Mouse (Mus musculus) erythroblast, embryonic 14.5 days (primary cell): Measurements from ENCODE around the gene Sdc3. TPM values are rescaled to one million over a fixed set of nuclear protein-coding genes. Genes with fewer than 3 reads are reported as not detected.

Source experiments
- H3K27me3 ChIP-seq: 2 replicates; pipeline ENCODE4 v1.6.1; 2012; ENCODE audit warnings: inconsistent platforms; ENCODE audit not compliant: control insufficient read depth
- H3K36me3 ChIP-seq: 2 replicates; pipeline ENCODE4 v1.6.1; 2012; ENCODE audit warnings: mild to moderate bottlenecking, inconsistent platforms; ENCODE audit not compliant: control insufficient read depth
- H3K4me1 ChIP-seq: 2 replicates; pipeline ENCODE4 v1.6.1; 2012; ENCODE audit warnings: inconsistent platforms; ENCODE audit not compliant: control insufficient read depth
- H3K4me3 ChIP-seq: replicated peaks from 2 replicates; pipeline ENCODE3; 2012; ENCODE audit warnings: moderate library complexity, mild to moderate bottlenecking, inconsistent platforms
- H3K9me3 ChIP-seq: 2 replicates; pipeline ENCODE4 v1.6.1; 2012; ENCODE audit warnings: low read length, inconsistent platforms, mixed read lengths; ENCODE audit not compliant: control insufficient read depth
- GATA1 ChIP-seq: IDR thresholded peaks from 2 replicates; pipeline ENCODE4 v1.6.1; 2012; ENCODE audit warnings: low read length, inconsistent platforms, mixed read lengths
- TAL1 ChIP-seq: IDR thresholded peaks from 3 replicates; pipeline ENCODE4 v1.6.1; 2012; ENCODE audit warnings: low read length, inconsistent platforms, mixed read lengths
- polyA plus RNA-seq: library from polyadenylated mRNA; stranded (reverse); fragments of >175 nt; gene quantifications from 2 replicates; pipeline ENCODE4 v1.2.3, GENCODE M21; 2012

Gene Sdc3
- polyA plus RNA-seq, 1 experiment: 1.0 TPM

GRCm38 (mm10) chr4:130835550-130835949, 43.2 kb downstream of the Sdc3 start:
- TF ChIP-seq GATA1: no peak
- no peak for TF ChIP-seq TAL1
- Histone ChIP-seq H3K36me3 (no peaks in the 10 kb centered on the region), H3K27me3 (0 out of 2 replicates have a peak, but pooled peaks cover 2% of the 10 kb centered on the region), H3K4me3 (no peak overlapping the region), H3K4me1 (no peaks in the 10 kb centered on the region), H3K9me3 (no peaks in the 10 kb centered on the region)

GRCm38 (mm10) chr4:130836281-130837061, 44.1 kb downstream of the Sdc3 start:
- no peak overlapping the region for H3K4me3 ChIP-seq
- no peak for TF ChIP-seq GATA1
- TF ChIP-seq TAL1: no peak
- no peaks in the 10 kb centered on the region for H3K9me3 ChIP-seq
- H3K4me1 ChIP-seq: no peaks in the 10 kb centered on the region
- H3K36me3 ChIP-seq: no peaks in the 10 kb centered on the region
- H3K27me3 ChIP-seq: 0 out of 2 replicates have a peak, but pooled peaks cover 2% of the 10 kb centered on the region

DNA sequence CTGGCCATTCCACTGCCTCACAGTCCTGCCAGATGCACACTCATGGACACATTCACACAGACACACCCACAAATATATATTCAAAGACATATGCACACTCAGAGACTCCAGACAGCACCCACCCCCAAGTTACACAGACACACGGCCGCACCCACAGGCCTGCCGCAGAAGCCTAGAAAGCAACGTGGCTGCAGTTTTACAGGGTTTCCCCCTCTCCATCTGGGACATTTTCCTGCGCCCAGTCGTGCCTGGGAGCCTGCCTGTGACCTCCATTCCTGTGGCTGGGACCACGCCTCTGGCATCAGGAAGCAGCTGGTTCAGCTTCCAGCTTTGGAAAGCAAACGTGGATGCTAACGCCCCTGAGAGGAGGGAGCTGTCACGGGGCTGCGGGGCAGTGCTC, 46.2 kb downstream of the Sdc3 start:
- H3K4me1 ChIP-seq: no peaks in the 10 kb centered on the region
- H3K9me3 ChIP-seq: no peaks in the 10 kb centered on the region
- TF ChIP-seq TAL1: no peak
- TF ChIP-seq GATA1: no peak
- no peaks in the 10 kb centered on the region for H3K36me3 ChIP-seq
- H3K4me3 ChIP-seq: no peak overlapping the region
- 0 out of 2 replicates have a peak, but pooled peaks cover 2% of the 10 kb centered on the region for H3K27me3 ChIP-seq

GRCm38 (mm10) chr4:130841107-130841840, 48.9 kb downstream of the Sdc3 start:
- no peaks in the 10 kb centered on the region for H3K4me1 ChIP-seq
- H3K27me3 ChIP-seq: no peaks in the 10 kb centered on the region
- no peak for TF ChIP-seq GATA1
- TF ChIP-seq TAL1: no peak
- H3K4me3 ChIP-seq: no peak overlapping the region
- H3K9me3 ChIP-seq: no peaks in the 10 kb centered on the region
- H3K36me3 ChIP-seq: no peaks in the 10 kb centered on the region

DNA sequence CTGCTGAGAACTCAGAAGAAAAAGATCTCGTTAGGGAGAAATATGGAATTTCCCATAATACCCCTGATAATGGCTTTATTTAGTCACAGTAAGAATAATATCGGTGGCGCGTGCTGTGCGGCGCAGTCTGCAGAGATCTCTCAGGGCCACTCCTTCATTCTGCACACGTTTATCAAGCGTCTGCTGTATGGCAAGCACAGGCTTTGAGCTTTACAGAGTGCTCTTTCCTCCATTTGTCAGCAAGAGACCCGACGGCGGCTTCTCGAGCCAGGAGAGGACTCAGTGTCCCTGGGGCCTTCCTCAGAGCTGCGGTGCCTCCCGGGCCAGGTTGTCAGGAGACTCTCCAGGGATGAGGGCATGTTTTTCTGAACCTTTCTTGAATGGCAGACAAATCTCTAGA, 56.5 kb downstream of the Sdc3 start:
- Histone ChIP-seq H3K4me1 (no peaks in the 10 kb centered on the region), H3K4me3 (no peak overlapping the region), H3K36me3 (no peaks in the 10 kb centered on the region), H3K9me3 (no peaks in the 10 kb centered on the region), H3K27me3 (no peaks in the 10 kb centered on the region)
- TF ChIP-seq GATA1: no peak
- TF ChIP-seq TAL1: no peak

- H3K36me3 ChIP-seq: no peaks in the 10 kb centered on the region
- H3K4me3 ChIP-seq: no peak overlapping the region
- no peaks in the 10 kb centered on the region for H3K9me3 ChIP-seq
- peaks cover 2% of the 10 kb centered on the region; the same call in 1 of the 2 replicates for H3K27me3 ChIP-seq
- no peaks in the 10 kb centered on the region for H3K4me1 ChIP-seq
- no peak for TF ChIP-seq TAL1
- TF ChIP-seq GATA1: no peak
These were observed 65.3 kb downstream of the Sdc3 start for GRCm38 (mm10) chr4:130857661-130858060.

GRCm38 (mm10) chr4:130858880-130859279, 66.5 kb downstream of the Sdc3 start:
- TF ChIP-seq GATA1 (no peak), TAL1 (no peak)
- no peaks in the 10 kb centered on the region for H3K36me3 ChIP-seq
- H3K4me1 ChIP-seq: no peaks in the 10 kb centered on the region
- peaks cover 2% of the 10 kb centered on the region; the same call in 1 of the 2 replicates for H3K27me3 ChIP-seq
- no peaks in the 10 kb centered on the region for H3K9me3 ChIP-seq
- H3K4me3 ChIP-seq: no peak overlapping the region

- TF ChIP-seq GATA1: no peak
- no peaks in the 10 kb centered on the region for H3K9me3 ChIP-seq
- no peak overlapping the region for H3K4me3 ChIP-seq
- H3K27me3 ChIP-seq: peaks cover 2% of the 10 kb centered on the region; the same call in 1 of the 2 replicates
- H3K4me1 ChIP-seq: no peaks in the 10 kb centered on the region
- H3K36me3 ChIP-seq: no peaks in the 10 kb centered on the region
These were observed 67.1 kb downstream of the Sdc3 start for GRCm38 (mm10) chr4:130859467-130859866.

GRCm38 (mm10) chr4:130860902-130861652, 68.7 kb downstream of the Sdc3 start:
- Histone ChIP-seq H3K36me3 (no peaks in the 10 kb centered on the region), H3K4me1 (no peaks in the 10 kb centered on the region), H3K4me3 (no peak overlapping the region), H3K9me3 (no peaks in the 10 kb centered on the region), H3K27me3 (peaks cover 2% of the 10 kb centered on the region; the same call in 1 of the 2 replicates)
- TF ChIP-seq TAL1 (no peak), GATA1 (no peak)
